Mouse (Mus musculus): ENCODE results near the gene Cmya5.
"Not testable (repeated sequence)": the region's sequence is repeated elsewhere in the genome, so short reads cannot be mapped to it uniquely, and the experiment has no call there.

Cmya5 gene

DNA sequence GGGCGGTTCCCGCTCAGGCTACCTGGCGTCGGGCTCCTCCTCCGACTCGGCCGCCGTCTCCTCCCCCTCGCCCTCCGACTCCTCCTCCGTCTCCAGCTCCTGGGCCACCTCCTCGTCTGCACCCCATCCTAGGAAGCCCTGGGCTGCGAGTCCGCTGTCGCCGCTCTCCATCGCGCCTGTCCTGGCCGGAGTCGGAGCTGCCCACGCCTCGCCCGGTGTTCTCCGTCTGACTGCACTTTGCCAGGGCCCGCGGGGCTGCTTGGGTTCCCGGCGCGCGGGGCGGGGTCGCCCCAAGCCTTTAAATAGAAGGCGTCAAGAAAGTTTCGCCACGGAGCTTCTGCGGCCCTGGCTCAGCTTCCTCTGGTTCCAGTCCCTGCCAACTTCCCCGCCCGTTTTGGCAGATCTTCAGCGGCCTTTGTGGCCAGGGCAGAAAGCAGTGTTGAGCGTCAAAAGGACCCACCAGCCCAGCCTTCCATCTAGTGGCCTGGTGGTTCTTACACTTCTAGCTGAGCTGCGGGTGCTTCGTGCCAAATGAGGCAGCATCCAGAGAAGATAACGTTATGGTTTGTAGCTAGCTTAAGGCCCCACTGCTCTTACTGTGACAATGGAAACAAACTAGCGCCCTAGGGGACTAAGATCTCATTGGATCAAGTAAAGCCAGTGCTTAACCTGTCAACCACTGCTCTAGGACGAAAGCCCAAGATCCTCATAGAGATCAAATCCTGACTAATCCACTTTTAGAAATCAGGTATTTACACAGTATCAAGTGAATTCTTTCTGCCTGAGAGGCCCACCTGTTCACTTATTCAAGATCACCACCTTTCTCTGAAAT is at the start of gene Cmya5:
TSS of gene Cmya5 (minus strand) at position 389 of the 832 bp plus-strand sequence.
- peak; percentile 46 for DNase-seq

DNA sequence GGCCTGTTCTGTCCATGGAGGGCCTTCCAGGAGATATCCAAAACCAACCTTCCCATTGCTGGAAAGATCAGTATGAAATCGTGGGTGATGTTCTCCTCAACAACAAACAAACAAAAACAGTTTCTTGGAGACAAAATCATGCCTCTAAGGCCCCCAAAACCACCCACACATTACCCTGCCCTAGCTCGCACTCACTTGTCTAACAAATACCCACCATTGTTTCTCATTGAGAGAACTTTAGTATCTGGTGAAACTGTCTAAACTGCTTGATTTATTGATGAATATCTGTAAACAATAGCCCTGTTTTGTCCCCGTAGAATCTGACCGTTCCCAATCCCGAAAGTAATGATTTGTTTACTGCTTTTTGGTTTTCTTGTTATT is 48.1 kb upstream of the Cmya5 start:
- no peak for DNase-seq

DNA sequence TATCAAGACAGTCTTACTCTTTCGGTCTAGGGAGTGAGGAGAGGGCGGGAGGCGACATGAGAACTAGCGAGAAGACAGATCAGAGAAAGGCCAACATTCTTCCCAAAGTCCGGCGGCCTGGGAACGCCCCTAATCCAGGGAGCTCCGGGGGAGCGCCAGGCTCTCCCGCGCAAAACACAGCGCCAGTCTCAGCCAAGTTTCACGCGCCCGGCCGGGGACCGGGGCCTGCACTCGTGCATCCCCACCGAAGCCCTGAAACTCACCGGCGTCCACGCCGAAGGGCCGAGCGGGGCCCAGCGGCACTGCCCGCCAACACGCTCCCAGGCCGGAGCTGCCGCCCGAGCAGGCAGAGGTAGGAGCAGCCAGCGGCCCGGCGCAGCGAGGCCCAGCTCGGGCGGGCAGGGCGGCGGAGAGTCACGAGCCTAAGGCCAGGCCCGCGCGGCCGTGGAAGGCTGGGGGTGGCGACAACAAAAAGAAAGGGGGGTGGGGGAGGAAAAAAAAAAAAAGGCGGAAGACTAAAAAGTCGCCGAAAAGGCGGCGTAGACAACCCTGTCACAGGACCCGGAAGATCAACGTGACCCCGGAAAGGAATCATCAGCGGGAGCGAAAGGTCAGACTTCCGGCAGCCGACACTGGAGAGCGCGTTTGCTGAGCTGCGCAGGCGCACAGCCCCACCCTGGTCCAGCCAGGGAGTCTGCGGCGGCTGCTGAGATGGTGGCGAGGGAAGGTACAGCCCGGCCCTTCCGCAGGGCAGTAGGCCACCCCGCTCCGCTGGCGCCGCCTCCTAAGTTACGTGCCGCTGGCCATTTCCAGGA is 47.5 kb upstream of the Cmya5 start, which contains the start of gene Tent2:
TSS of gene Tent2 (minus strand) at position 555 of the 815 bp plus-strand sequence.
- DNase-seq = peak; percentile 94

DNA sequence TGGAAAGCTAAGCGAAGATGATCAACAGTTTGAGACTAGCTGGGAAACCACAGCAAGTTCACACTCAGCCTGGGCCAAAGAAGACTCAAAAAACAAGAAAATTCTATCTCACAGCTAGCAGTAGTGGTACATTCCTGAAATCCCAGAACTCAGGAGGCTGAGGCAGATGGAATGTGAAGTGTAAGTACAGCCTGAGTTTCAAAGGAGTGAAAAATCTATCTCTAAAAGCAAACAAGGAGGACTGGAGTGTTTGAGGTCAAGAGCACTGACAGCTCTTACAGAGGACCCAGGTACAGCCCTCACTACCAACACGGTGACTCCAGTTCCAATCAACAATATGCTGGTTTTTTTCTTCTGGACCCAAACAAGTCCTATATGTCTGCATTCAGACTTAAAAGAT is 44.9 kb upstream of the Cmya5 start:
- DNase-seq = no peak

DNA sequence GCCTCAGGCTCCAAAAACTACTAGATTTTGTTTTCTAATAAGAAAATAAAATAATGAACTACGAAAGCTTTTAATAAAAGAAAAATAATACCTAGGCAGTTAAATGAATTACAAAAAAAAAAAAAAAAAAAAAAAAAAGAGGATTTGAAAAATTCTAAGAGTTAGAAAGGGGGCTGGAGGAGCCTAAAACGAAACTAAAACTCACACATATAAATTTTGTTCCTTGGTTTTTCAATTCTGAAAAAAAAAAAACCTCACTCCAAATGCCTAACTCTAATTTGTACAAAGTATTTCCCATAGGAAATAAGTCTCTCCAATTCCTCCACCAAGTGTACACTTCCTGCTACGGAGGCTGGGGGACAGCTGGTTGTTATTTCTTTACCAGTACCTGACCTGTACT is 44.2 kb upstream of the Cmya5 start:
- DNase-seq = no peak

DNA sequence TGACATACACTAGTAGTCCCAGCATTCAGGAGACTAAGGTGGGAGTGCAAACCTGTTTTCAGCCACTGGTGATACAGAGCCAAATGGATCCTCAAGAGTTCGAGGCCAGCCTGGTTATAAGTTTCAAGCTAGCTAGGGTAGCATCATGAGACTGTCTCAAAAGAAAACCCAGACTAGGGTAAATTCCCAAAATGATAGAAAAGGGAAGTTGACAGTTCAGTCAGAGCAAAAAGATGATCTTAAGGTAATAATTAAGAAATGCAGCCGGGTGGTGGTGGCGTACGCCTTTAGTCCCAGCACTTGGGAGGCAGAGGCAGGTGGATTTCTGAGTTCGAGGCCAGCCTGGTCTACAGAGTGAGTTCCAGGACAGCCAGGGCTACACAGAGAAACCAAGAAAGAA is 43.3 kb upstream of the Cmya5 start:
- DNase-seq = not testable (repeated sequence)

DNA sequence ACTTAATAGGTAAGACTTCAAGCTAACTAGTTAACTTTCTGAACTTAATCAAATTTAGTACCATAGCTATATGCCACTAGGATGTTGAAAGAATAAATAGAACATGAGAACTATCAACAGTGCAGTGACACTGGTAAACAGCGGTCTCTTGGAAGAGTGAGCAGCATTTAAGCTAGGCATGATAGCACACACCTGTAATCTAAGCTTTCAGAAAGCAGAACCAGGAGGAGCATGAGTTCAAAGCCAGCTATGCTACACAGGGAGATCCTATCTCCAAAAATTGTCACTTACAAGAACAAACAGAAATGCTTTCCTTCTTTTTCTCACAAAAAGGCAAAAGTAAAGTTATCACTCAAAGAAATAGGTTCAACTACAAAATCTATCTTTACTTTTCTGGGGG is 35.8 kb upstream of the Cmya5 start:
- no peak for DNase-seq

DNA sequence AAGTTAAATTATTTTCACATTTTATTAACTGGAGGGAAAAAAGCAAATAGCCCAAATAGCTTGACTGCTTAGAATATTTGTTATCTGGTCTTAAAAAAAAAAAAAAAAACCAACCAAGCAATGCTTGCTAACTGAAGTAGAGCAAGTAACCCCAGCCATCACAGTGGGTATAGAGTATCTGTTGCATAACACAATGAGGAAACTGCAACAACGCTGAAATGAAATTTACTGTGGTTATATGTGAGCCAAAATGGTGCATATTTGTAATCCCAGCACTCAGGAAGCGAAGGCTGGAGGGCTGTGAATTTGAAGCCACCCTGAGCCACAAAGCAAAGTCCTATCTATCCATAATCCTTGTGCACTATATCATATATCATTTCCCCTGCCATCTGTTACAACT is 35.0 kb upstream of the Cmya5 start:
- no peak for DNase-seq

DNA sequence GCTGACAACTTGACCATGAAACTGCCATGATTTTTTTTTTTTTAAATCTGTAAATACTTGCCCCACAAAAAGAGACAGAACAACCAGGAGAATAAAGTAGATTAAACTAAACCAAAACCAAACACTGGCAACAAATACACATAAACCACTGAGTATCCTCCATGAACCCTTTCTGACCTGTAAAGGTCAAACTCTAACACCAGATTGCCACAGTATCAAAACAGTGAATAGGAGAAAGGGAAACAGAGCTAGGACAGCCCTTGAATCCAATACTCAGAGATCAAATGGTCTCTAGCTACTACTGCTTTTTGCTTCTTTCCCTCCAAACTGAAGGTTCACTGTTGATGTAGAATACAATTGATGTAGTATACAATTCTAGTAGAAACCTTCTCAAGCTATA is 33.0 kb upstream of the Cmya5 start:
- no peak for DNase-seq

DNA sequence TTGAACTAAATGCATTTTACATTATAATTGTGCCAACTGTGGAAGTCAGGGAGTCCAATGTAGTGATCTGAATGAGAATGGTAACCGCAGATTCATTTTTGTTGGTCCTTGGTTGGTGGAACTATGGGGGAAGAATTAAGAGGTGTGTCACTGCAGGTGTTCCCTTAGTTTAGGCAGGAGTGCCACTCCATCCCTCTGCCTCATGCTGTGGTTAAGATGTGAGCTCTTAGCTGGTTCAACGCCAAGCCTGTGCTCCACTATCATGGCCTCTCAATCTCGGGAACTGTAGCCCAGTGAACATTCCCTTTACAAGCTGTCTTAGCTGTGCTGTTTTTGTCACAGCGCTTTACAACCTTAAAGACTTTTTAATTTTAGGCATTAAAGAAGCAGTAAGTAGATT is 18.8 kb upstream of the Cmya5 start:
- no peak for DNase-seq

DNA sequence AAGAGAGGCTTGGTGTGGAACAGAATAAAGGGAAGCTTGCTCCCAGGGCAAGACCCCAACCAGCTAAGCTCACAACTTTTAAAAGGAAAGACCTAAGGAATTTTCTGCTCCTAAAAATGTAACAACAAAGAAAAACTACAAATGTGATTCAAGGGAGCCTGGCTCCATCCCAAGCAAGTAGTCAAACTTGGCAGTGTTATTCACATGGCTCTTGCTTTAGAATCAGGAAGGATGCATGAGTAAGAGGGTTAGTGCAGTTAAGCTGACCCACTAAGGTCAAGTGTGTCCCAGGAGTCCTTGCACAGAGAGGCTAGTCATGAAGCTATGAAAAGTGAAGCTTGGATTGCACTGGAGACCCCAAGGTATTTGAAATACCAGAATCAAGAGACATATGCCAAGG is 17.9 kb upstream of the Cmya5 start:
- DNase-seq = no peak

DNA sequence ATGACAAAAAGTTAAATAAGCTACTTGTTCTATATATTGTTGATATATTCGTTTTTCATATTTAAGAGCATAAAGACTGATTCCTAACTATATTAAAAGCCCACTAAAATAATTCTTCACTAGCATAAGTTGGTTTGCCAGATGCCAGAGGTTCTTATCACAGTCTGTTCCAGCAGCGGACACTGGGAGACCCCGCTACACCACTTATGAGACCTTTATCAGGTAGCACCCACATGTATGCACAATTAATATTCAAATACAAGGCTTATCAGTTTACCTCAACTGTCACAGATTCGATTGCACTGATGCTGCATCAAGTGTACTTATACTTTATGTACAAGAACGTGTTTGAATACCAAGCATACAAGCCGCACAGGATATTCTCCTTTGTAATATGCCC is 13.7 kb upstream of the Cmya5 start:
- no peak for DNase-seq

DNA sequence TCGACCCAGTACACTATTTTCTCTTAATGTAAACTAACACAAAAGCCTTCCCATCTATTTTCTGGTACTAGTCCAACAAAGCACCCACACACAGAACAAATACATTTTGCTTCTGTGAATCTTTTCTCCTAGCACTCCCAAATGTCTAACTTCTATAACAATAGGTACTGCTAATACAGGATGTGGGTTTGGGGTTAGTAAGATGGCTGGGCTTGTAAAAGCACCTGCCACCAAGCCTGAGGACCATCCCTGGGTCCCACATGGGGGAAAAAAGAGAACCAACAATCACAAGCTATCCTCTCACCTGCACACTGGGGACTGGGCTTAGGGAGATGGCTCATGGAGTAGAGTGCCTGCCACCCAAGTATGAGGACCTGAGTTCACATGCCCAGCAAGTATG is 8.8 kb upstream of the Cmya5 start:
- DNase-seq = peak; percentile 19

DNA sequence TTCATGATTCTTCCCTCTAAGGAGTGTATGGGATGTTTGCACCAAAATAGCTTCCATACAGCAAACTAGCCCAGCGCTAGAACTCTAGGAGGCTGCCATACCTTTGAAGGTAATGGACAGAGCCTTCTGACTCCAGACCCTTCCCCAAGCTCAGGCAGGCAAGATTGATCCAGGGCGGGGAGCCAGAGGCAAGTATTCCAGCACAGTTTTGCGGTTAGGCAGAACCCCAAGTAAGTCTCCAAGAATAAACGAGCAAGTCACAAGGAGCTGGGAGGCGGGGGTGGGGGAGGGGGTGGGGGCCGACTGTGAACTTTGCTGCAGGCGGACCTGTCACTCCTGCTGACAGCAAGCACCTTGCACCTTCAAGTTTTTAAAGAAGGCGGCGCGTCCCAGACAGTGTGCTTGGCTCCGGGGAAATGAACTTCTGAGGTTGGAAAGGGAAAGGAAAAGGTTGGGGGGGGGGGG is 673 bp downstream of the Cmya5 start:
- DNase-seq = no peak

DNA sequence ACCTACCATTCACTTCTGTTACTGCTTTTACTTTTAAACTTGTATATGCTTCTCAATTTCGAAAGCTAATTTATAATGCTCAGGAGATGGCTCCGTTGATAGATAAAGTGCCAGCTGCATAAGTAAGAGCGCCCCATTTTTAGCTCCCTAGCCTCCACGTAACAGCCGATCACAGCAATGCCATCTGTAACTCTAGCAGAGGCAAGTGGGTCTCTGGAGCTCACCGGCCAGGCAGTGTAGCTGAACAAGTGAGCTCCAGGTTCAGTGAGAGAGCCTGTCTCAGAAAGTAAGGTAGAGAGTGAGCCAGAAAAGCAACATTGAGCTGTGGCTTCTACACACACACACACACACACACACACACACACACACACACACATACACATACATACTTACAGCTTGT is 3.3 kb downstream of the Cmya5 start:
- no peak for DNase-seq

DNA sequence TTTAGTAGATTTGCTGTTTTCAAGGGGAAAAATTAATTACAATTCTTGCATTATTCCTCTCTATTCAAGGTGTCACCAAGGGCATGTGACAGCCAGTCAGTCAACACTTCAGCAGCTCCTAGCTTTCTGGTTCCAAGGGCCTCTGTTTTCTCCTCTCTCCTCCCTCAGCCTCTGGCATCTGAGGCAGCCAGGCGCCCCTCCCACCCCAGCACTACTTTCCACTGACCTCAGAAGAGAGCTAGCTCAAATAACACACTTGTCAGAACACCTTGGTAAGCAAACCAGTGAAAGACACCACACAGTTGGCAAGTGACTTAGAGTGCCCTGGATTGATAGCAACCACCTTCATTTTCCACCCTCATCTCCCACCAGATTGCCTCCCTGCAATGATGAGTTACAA is 6.5 kb downstream of the Cmya5 start:
- no peak for DNase-seq

DNA sequence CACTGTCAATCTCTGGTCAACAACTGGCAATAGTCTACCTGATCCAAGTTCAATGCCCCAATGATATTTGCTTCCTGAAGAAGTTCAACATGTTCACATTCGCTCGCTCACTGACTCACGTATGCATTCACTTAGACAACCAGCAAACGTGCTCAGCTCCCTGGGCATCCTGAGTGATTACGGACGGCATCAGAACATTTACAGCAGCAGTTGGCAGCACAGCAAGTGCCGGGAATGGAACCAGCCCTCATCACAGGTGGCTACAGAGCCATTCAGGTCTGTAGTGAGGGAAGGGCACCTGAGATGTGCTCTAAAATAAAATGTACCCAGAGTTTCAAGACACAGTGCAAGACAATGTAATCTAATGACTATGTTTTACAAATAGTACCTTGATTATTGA is 7.4 kb downstream of the Cmya5 start:
- no peak for DNase-seq

DNA sequence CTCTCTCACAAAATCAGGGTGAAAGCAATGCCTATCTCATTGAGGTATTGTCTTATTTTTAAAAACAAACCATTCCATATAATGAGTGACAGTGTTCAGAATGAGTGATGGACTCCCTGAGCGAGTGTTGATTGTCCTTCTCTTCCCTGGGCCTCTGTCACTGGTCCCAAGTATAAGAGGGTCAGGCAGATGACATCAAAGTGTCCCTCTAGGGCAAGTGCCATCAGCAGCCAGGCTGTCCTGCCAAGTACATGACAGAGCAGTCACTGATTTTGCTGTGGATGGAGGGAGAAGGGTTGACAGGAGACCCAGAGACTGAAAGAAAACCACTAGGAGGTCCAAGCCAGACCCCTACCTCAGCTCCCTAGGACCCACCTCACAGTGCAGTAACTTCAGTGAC is 8.3 kb downstream of the Cmya5 start:
- no peak for DNase-seq

DNA sequence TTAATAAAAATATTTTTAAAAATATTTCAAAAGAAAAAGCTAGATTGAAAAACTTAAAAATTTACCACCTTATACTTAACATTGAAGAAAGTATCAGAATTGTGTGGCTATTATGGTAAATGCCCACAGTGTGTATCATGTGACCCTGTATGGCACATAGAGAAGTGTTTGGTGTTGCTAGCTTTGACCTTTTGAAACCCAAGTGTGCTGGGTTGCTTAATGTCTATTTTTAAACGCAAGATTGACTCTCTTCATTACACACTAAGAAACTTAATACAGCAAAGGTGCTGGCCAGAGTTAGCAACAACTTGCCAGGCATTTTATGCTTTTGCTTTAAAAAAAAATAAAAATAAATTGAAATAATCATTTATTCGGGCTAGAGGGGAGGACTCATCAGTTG is 9.0 kb downstream of the Cmya5 start:
- DNase-seq = no peak

DNA sequence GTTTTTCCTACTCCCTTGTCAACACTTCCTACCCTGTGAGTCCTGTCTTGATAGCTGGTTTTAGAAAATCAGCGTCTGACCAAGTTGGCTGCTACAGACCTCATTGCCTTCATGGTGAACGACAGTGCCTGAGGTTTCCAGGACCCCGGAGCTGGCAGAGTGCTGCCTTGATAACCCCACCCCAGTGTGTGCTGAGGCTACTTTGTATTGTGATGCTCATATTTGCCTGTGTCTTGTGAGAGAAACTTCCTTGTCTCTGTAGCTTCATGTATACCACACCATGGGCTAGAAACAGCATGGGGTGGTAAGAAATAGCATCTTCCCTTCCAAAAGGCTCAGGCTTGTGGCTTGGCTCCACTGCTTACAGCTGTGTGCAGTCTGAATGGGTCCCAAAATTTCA is 13.8 kb downstream of the Cmya5 start:
- DNase-seq = no peak

DNA sequence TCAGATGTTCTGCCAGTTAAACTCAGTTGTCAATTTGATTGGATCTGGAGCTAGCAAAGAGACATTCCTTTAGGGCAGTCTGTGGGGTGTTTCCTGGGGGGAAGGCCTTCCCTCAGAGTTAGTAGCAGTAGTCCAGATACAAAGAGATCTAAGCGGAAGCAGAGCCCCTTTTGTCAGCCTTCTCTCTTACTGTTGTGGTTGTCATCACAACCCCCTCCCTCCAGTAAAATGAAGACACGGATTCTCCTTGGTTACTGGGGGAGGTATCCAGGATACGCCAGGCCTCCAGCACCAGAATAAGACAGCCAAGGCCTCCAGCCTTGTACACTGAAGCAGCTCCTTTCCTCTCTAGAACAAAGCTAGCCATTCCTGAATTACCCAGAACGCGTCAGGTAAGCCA is 15.6 kb downstream of the Cmya5 start:
- no peak for DNase-seq

DNA sequence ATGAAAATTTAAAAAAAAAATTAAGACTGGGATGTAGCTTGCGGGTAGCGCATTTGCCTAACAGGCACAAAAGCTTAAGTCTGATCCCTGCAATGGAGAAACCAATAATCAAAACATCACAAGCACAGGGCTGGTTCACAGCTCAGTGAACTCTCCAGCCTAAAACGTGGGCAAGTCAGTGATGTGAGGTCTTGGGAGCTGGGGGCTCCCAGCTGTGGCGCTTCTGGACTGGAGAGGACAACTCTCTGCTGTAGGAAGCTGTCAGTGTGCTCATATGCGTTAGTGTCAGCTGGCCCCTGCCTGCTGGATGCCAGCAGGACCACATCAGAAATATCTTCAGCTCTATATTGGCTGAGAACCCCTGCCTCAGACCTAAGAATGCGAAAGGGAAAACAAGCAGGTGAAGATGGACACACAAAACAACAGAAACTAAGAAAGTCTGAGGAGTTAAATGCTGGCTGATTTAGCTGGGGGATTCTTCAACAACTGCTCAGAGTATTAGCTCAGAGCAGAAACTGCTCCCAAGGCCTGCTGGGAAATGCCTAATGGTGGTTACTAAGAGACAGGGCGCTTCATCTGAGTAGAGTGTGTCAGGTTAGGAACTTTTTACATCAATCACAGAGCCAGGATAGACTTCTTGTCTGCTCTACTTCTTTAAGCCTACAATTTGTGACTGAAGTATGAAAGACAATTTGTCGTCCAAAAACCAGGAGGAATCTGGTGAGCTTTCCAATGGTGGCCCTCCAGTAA is 16.2 kb downstream of the Cmya5 start:
- DNase-seq = no peak

DNA sequence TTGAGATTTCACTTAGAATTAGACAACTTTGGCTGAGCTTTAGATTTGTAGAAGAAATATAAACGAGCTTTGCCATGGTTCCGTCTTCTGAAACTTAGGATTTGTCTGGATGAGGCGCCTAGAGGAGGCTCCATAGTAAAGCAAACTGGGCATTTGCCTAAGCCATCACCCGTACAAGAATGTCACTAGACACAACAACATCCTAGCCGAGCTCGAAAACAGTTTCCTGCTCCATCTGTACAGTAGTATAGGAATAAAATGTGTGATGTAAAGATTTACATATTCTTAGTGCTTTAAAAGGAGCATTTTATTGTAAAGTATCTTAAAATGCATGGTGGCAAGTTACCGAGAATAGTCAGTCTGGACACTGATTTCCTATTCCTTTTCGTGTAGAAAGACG is 22.2 kb downstream of the Cmya5 start:
- no peak for DNase-seq

DNA sequence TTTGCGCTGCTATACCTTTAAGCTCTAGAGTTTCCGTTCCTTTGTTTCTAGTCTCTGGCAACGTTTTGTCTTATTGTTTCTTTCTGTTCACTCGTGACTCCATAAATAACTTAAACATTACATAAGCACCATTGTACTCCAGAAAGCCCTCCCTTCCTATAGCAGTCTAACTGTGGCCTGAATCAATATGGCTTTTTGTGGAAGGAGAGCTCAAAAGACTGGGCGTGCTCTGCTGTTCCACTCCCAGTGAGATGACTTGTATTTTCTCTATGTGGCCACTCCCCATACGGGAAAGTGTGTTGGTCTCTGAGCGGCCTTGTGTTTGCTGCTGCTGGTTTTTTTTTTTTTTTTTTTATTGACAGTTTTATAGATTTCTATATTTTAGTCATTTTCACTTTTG is 27.3 kb downstream of the Cmya5 start:
- DNase-seq = no peak
